Mouse (Mus musculus) neural tube, embryonic 13.5 days (tissue): ENCODE results near the gene Map3k9. TPM values are rescaled to one million over a fixed set of nuclear protein-coding genes. Genes with fewer than 3 reads are reported as not detected.

ENCODE experiments used
- ATAC-seq: fragments of 200-750 bp; cut with Nextera tagmentation; 2 replicates; pipeline ENCODE4 v1.8.0; 2017; ENCODE audit warnings: low read depth, mild to moderate bottlenecking, moderate TSS enrichment, moderate library complexity
- H3K27ac ChIP-seq: fragments of 300-500 bp; sonication (generic); replicated peaks from 2 replicates; pipeline ENCODE4 v1.5.1; 2015; ENCODE audit warnings: moderate library complexity, mild to moderate bottlenecking, inconsistent platforms
- H3K27me3 ChIP-seq: fragments of 300-500 bp; sonication (generic); 2 replicates; pipeline ENCODE4 v1.6.1; 2015; ENCODE audit warnings: mild to moderate bottlenecking, inconsistent platforms
- H3K36me3 ChIP-seq: fragments of 300-500 bp; sonication (generic); 2 replicates; pipeline ENCODE4 v1.6.1; 2015; ENCODE audit warnings: mild to moderate bottlenecking, inconsistent platforms
- H3K4me1 ChIP-seq: fragments of 300-500 bp; sonication (generic); replicated peaks from 2 replicates; pipeline ENCODE4 v1.6.1; 2015; ENCODE audit warnings: inconsistent platforms
- H3K4me2 ChIP-seq: fragments of 300-500 bp; sonication (generic); 2 replicates; pipeline ENCODE4 v1.6.1; 2015; ENCODE audit warnings: inconsistent platforms, mild to moderate bottlenecking, moderate library complexity
- H3K4me3 ChIP-seq: fragments of 300-500 bp; sonication (generic); 2 replicates; pipeline ENCODE4 v1.5.1; 2015; ENCODE audit warnings: mild to moderate bottlenecking, inconsistent platforms
- H3K9ac ChIP-seq: fragments of 300-500 bp; sonication (generic); 2 replicates; pipeline ENCODE4 v1.6.1; 2015; ENCODE audit warnings: moderate library complexity, mild to moderate bottlenecking, inconsistent platforms
- H3K9me3 ChIP-seq: fragments of 300-500 bp; sonication (generic); 2 replicates; pipeline ENCODE4 v1.6.1; 2016; ENCODE audit warnings: inconsistent platforms
- WGBS: fragments of 180-500 bp; shearing (Covaris S2); methylation state at CpG from one replicate; pipeline ENCODE4 v1.1.7; 2015; 5-methylcytosine and 5-hydroxymethylcytosine counted together
- polyA plus RNA-seq: library from polyadenylated mRNA; unstranded; fragments of >200 nt; fragmentation: Nextera tagmentation; extraction: Ambion mirVana; gene quantifications from 2 replicates; pipeline ENCODE4 v1.2.1, GENCODE M21; 2015

The Map3k9 gene
- polyA plus RNA-seq, 1 experiment from 2014 or later, result 8.1 TPM

GRCm38 (mm10) chr12:81780271-81781093 is 493 bp downstream of the Map3k9 start:
- ATAC-seq, result peak; percentile 71
- Histone ChIP-seq H3K27ac (peak overlapping the region; percentile 75), H3K4me1 (peaks cover 28% of the 10 kb centered on the region), H3K9ac (peak overlapping the region; percentile 89), H3K9me3 (no peaks in the 10 kb centered on the region), H3K4me3 (peak overlapping the region; percentile 82), H3K27me3 (peaks cover 26% of the 10 kb centered on the region), H3K4me2 (peak overlapping the region; percentile 67), H3K36me3 (no peaks in the 10 kb centered on the region)
- WGBS, result under 1% methylated on average over 87 of the region's 91 CpGs

DNA sequence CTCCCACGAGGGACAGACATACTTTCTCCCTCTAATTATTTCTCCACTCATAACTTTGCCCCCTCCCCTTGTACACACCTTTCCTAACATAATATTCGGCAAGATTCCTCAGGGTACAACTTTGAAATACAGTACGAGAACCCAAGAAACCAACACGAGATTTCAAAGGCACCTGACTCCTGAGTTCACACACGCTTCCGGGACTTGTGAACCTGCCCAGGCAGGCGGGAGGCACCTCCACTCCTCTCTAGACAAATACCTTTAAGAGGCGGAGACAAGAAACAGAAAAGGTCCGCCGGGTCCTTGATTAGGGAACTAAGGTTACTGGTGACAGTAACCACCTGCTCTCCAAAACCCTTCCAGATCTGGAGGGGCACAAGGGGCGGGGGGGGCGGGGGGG is 1.1 kb downstream of the Map3k9 start:
- H3K27ac ChIP-seq, result no peak overlapping the region
- peaks cover 26% of the 10 kb centered on the region for H3K27me3 ChIP-seq
- H3K9ac ChIP-seq, result peak overlapping the region; percentile 89
- H3K4me2 ChIP-seq, result peak overlapping the region; percentile 67
- peaks cover 28% of the 10 kb centered on the region for H3K4me1 ChIP-seq
- ATAC-seq, result no peak
- WGBS, result 8% methylated on average over 12 of the region's 12 CpGs
- H3K4me3 ChIP-seq, result peak overlapping the region; percentile 82
- no peaks in the 10 kb centered on the region for H3K36me3 ChIP-seq
- H3K9me3 ChIP-seq, result no peaks in the 10 kb centered on the region

GRCm38 (mm10) chr12:81776191-81776590 is 4.8 kb downstream of the Map3k9 start:
- WGBS, result 55% methylated on average over 3 of the region's 3 CpGs
- Histone ChIP-seq H3K4me2 (no peak overlapping the region), H3K4me1 (peaks cover 20% of the 10 kb centered on the region), H3K36me3 (peaks cover 11% of the 10 kb centered on the region), H3K4me3 (no peak overlapping the region), H3K27me3 (peaks cover 12% of the 10 kb centered on the region), H3K9me3 (no peaks in the 10 kb centered on the region), H3K27ac (no peak overlapping the region), H3K9ac (no peak overlapping the region)
- ATAC-seq, result no peak

DNA sequence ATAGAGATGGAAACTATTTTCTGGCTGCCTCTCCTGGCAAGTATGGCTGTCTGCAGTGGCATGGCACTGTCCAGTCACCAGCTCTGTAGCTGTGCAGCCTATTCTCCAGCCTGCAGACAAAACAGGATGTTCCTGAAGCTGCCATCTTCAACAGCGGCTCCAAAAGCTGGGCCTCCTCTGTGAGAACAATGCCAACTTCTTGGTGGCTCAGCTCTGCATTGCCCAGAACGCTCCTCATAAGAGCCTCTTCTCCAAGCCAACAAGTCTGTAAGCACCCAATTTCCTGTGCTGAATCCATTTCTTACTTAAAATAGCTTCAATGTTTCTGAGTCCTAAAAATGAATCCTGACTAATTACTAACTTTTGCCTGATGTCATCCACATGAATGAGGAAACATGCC is 5.3 kb downstream of the Map3k9 start:
- Histone ChIP-seq H3K27me3 (peaks cover 12% of the 10 kb centered on the region), H3K4me1 (peaks cover 20% of the 10 kb centered on the region), H3K27ac (no peak overlapping the region), H3K9me3 (no peaks in the 10 kb centered on the region), H3K9ac (no peak overlapping the region), H3K36me3 (peaks cover 11% of the 10 kb centered on the region), H3K4me3 (no peak overlapping the region), H3K4me2 (no peak overlapping the region)
- WGBS, result 93% methylated on average over 2 of the region's 2 CpGs
- ATAC-seq, result no peak

- no peak overlapping the region for H3K27ac ChIP-seq
- 90% methylated on average over 4 of the region's 4 CpGs for WGBS
- no peak for ATAC-seq
Observed at GRCm38 (mm10) chr12:81774186-81774585, 6.8 kb downstream of the Map3k9 start.

GRCm38 (mm10) chr12:81769458-81769857 is 11.5 kb downstream of the Map3k9 start:
- no peak overlapping the region for H3K27ac ChIP-seq
- WGBS, result 92% methylated on average over 4 of the region's 4 CpGs
- H3K9me3 ChIP-seq, result no peaks in the 10 kb centered on the region
- H3K36me3 ChIP-seq, result peaks cover 33% of the 10 kb centered on the region
- H3K9ac ChIP-seq, result no peak overlapping the region
- H3K4me2 ChIP-seq, result no peak overlapping the region
- ATAC-seq, result no peak
- H3K27me3 ChIP-seq, result no peaks in the 10 kb centered on the region
- no peaks in the 10 kb centered on the region for H3K4me1 ChIP-seq
- no peak overlapping the region for H3K4me3 ChIP-seq

More at GRCm38 (mm10) chr12:81774186-81774585, 6.8 kb downstream of the Map3k9 start:
- Histone ChIP-seq H3K36me3 (peaks cover 22% of the 10 kb centered on the region), H3K4me2 (no peak overlapping the region), H3K9ac (no peak overlapping the region), H3K9me3 (no peaks in the 10 kb centered on the region), H3K4me3 (no peak overlapping the region), H3K27me3 (peaks cover 7% of the 10 kb centered on the region), H3K4me1 (peaks cover 15% of the 10 kb centered on the region)

DNA sequence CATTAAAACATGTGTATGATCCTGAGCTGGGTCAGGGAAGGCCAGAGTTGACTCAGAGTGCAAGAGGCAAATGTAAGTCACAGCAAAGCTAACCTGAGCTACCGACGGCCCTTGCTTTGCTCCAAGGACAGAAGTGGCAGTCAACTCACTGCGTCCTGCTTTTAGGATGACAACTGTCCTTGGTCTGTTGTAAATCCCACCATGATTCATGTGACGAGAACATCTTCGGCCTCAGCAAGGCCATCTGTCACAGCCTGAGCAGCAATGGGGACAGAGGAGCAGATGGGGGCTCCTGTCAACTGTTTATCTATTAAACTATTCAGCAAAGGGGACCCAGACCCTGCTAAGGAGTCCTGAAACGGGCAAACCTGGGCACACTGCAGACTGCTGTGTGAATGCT is 15.6 kb downstream of the Map3k9 start:
- no peaks in the 10 kb centered on the region for H3K27me3 ChIP-seq
- H3K27ac ChIP-seq, result no peak overlapping the region
- H3K36me3 ChIP-seq, result peaks cover 26% of the 10 kb centered on the region
- no peak overlapping the region for H3K9ac ChIP-seq
- 79% methylated on average over 6 of the region's 6 CpGs for WGBS
- H3K4me3 ChIP-seq, result no peak overlapping the region
- no peak for ATAC-seq
- no peaks in the 10 kb centered on the region for H3K9me3 ChIP-seq
- peaks cover 6% of the 10 kb centered on the region for H3K4me1 ChIP-seq
- H3K4me2 ChIP-seq, result no peak overlapping the region

DNA sequence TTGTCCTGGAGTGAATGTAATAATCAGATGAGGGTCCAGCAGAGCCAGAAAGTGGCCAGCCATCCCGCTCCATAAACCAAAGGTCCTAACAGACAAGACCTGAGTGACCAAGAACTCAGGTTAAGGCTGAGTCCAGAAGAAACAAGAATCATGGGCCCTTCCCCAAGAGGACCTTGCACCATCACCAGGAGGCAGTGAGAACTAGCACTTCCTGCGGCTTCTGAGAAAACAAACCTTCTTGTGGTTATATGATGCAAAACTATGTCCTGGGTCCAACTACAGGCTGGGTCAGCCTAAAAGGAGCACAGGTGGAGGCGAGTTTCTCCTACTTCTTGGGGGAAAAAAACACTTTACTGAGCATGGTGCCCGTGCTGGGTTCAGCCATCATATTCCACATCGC is 16.6 kb downstream of the Map3k9 start:
- no peak for ATAC-seq
- Histone ChIP-seq H3K9ac (no peak overlapping the region), H3K27me3 (no peaks in the 10 kb centered on the region), H3K9me3 (no peaks in the 10 kb centered on the region), H3K27ac (no peak overlapping the region), H3K36me3 (peaks cover 18% of the 10 kb centered on the region; the same call in 1 of the 2 replicates), H3K4me2 (no peak overlapping the region), H3K4me3 (no peak overlapping the region), H3K4me1 (peaks cover 10% of the 10 kb centered on the region)
- WGBS, result 92% methylated on average over 5 of the region's 5 CpGs

DNA sequence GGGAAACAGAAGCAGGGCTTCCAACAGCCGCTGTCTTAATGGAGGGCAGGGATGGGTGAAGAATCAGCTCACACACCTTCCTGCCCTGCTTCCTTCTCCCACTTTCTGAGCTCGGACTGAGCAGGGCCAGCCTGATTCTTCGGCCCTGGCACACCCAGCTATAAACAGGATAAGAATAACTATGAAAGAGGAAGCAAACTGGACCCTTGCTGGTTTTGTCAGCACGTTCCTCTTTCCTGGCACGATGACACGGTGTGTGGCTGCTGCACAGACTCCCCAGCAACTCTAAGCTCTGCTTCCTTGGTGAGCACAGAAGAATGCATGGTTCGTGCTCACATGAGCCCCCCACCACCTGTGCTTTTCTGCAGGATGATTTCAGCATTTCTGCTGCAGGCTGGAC is 26.3 kb downstream of the Map3k9 start:
- H3K27ac ChIP-seq, result no peak overlapping the region
- no peak for ATAC-seq
- H3K4me2 ChIP-seq, result no peak overlapping the region
- H3K9me3 ChIP-seq, result no peaks in the 10 kb centered on the region
- no peaks in the 10 kb centered on the region for H3K36me3 ChIP-seq
- 63% methylated on average over 7 of the region's 7 CpGs for WGBS
- peaks cover 6% of the 10 kb centered on the region for H3K4me1 ChIP-seq
- H3K9ac ChIP-seq, result no peak overlapping the region
- no peak overlapping the region for H3K4me3 ChIP-seq
- H3K27me3 ChIP-seq, result no peaks in the 10 kb centered on the region

DNA sequence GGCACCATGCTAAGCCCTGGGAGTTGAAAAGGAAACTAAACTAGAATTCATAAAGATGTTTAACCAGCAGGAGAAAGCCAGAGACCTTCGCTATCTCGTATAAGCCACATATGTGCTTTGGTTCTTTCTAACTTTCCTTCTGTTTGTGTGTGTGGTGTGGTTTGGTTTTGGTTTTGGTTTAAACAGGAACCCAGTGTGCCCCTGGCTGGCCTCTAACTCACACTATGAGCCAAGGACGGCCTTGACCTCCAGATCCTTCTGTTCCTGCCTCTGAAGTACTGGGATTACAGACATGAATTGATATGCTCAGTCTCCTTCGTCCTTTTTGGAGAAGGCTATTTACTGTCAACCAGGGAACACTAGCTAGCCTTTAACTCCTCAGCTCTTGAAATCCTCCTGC is 29.9 kb downstream of the Map3k9 start:
- no peak overlapping the region for H3K4me2 ChIP-seq
- no peak overlapping the region for H3K9ac ChIP-seq
- peaks cover 12% of the 10 kb centered on the region; the same call in 1 of the 2 replicates for H3K4me1 ChIP-seq
- no peak overlapping the region for H3K27ac ChIP-seq
- no peak for ATAC-seq
- no peaks in the 10 kb centered on the region for H3K9me3 ChIP-seq
- 84% methylated on average over 4 of the region's 4 CpGs for WGBS
- H3K27me3 ChIP-seq, result no peaks in the 10 kb centered on the region
- no peak overlapping the region for H3K4me3 ChIP-seq
- H3K36me3 ChIP-seq, result no peaks in the 10 kb centered on the region

- ATAC-seq, result 0 out of 2 replicates have a peak, but pooled peaks have one; percentile 11
- Histone ChIP-seq H3K9ac (no peak overlapping the region), H3K36me3 (no peaks in the 10 kb centered on the region), H3K27ac (no peak overlapping the region), H3K4me3 (no peak overlapping the region), H3K4me2 (no peak overlapping the region), H3K27me3 (no peaks in the 10 kb centered on the region), H3K9me3 (no peaks in the 10 kb centered on the region), H3K4me1 (peaks cover 5% of the 10 kb centered on the region; the same call in 1 of the 2 replicates)
- WGBS, result 65% methylated on average over 3 of the region's 3 CpGs
Observed at GRCm38 (mm10) chr12:81748918-81749317, 32.1 kb downstream of the Map3k9 start.

- H3K27ac ChIP-seq, result no peak overlapping the region
- no peak overlapping the region for H3K9ac ChIP-seq
- H3K4me3 ChIP-seq, result no peak overlapping the region
- peaks cover 5% of the 10 kb centered on the region; the same call in 1 of the 2 replicates for H3K4me1 ChIP-seq
- 62% methylated on average over 4 of the region's 4 CpGs for WGBS
- ATAC-seq, result no peak
- H3K27me3 ChIP-seq, result no peaks in the 10 kb centered on the region
- H3K4me2 ChIP-seq, result no peak overlapping the region
- H3K9me3 ChIP-seq, result no peaks in the 10 kb centered on the region
- H3K36me3 ChIP-seq, result peaks cover 7% of the 10 kb centered on the region
Observed at GRCm38 (mm10) chr12:81748021-81748576, 32.9 kb downstream of the Map3k9 start.
